Mouse (Mus musculus) lung, postnatal 25 days (tissue): ENCODE data around the gene Arl15.
A peak's percentile ranks its signal among the peaks of the same experiment; 100 is the strongest.

Source experiments
- DNase-seq: peaks from one replicate; pipeline ENCODE4 v3.0.0; 2022; ENCODE audit warnings: low spot score

Gene Arl15

GRCm38 (mm10) chr13:113990701-113991100 is 196.4 kb downstream of the Arl15 start:
- DNase-seq, result no peak

- DNase-seq, result peak; percentile 18
Observed at GRCm38 (mm10) chr13:113993066-113993465, 198.8 kb downstream of the Arl15 start.

- DNase-seq, result no peak
Observed at GRCm38 (mm10) chr13:113994586-113994985, 200.3 kb downstream of the Arl15 start.

- no peak for DNase-seq
Observed at GRCm38 (mm10) chr13:113995490-113996236, 201.4 kb downstream of the Arl15 start.

GRCm38 (mm10) chr13:113998811-113999210 is 204.5 kb downstream of the Arl15 start:
- DNase-seq, result no peak

GRCm38 (mm10) chr13:114003463-114003862 is 209.2 kb downstream of the Arl15 start:
- DNase-seq, result no peak

DNA sequence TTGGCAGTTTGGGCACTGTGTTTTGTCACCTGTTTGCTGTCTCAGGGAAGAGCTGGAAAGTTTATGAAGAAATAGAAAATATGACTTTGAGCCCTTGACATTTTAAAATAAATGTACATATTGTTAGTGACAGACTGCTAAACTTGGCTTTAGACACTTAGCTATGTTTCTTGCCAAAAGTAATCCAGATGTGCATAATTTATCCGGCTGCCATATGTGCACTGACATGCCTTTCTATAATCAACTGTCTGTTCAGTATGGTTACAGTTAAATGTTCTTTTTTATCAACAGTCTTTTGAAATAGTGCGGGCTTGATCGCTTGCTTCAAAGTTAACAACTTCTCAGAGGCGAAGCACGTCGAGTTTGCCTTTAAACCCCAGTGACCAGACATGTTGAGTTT is 209.9 kb downstream of the Arl15 start:
- no peak for DNase-seq

DNA sequence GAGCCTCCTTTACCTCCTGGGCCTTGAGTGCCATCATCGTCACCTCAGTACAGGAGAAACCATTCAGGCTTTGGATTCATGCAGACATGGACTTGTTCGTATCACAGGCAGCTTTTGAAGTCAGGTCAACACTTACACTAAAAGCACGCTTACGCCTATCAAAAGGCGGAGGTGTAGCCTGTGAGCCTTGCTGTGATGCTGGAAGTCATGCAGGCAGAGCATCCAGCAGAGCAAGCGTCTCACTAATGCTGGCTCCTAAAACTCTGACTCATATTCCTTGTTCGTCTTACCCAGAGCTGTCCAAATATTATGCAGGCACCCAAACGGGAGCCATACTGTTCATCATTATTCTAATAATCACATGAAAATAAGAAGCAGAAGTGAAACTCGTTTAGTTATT is 215.5 kb downstream of the Arl15 start:
- no peak for DNase-seq

DNA sequence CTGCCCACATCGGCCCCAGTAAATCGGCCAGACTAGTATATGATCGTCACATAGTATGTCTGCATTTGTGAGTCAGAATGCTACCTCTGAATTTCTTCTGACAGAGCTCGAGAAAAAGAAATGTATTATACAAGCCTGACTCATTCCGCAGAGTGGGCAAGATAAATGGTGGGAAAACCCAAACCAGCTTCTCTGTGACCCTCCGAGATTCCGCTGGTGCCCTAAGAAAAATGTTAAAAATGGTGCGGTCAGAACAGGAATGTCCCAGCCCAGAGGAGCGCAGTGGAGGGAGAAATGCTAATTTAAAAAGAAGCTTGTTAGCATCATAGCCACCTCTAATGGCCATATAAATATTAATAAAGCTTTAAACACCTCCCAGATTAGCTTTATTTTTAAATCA is 216.2 kb downstream of the Arl15 start:
- DNase-seq, result no peak

DNA sequence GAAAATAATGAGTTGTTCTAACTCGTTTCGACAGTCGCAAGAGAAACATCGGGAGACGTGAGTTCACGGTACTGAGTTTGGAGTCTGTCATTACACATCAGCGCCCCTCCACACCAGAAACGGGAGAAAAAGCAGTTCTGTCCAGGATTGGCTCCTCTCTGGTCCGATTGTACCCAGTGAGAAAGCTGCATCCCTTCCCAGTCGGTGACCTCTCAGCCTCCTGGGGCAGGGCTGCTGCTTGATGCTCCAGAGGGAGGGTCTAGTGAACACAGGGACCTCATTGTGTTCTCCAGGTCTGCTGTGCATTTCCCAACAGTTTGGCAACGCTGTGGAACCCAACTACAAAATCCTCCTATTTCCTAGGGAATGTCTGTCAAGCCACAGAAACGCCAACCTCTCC is 216.7 kb downstream of the Arl15 start:
- no peak for DNase-seq

DNA sequence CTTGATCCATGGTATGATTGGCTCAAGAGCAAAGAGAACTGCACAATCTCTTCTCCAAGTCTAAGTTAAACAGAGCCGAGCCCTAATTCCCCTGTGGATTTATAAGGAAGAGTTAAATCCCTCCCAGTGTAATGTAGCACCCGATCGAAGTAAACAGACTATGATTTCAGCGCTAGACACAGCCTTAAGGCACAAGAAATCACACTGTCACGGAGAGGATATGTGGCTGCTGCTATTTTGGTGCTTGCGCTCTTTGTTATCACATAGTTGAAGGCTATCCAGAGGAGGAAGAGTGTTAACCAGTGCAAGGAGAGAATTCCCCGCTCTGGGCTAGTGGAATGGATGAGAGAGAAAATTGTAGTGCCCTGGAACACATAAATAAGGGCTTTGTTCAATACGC is 223.6 kb downstream of the Arl15 start:
- no peak for DNase-seq

DNA sequence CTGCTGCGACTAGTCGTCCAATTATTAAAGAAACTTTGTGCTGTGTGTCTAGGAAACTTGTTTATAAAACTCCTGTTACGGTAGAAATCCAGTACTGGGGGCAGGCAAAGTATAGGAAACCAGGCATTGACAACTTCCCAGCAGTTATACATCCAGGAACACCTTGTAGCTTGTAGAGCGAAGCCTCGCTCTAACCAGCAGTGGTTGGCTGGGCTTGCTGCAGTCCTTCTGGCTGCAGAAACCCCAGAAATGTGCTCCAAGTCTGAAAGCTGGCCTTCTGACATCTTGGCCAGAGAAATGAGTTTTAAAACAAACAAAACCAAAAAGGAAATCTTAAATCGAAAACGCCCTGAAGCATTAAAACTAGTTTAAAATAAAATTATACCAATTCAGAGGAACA is 229.2 kb downstream of the Arl15 start:
- no peak for DNase-seq

DNA sequence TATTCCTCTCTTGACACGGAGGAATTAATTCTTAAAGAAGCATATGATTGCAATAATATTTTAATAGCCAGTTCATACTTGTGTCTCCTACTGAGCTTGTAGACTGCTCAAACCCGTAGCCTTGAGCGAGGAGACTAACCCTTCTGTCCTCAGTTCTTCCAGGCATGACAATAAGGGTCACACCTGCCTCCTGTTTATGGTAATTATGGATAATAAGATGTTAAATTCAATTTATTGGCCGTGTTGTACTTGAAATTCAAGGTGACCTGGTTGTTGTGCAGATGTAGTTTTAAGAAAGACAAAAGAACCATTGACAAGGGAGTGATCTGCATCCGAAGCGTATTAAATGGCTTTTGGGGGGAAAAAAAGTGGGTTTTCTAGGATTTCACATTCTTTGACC is 232.0 kb downstream of the Arl15 start:
- DNase-seq, result no peak

DNA sequence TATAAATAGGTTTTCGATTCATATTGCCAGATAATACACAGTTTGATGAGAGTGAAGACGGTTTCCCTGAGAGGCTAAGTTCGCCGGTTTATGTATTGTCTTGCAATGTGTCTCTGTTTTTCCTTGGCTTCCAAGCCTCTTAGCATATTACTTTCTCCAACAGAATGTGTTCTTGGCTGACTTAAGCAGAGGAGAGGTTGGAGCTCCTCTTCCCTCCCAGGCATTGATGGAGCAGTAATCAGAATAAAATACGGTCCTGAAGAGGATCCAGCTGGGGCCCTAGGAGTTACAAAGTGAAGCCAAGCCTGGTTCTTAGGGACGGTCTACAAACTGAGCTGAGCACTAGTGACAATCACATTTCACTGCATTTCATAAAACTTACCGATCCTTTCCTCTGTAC is 232.4 kb downstream of the Arl15 start:
- DNase-seq, result no peak

DNA sequence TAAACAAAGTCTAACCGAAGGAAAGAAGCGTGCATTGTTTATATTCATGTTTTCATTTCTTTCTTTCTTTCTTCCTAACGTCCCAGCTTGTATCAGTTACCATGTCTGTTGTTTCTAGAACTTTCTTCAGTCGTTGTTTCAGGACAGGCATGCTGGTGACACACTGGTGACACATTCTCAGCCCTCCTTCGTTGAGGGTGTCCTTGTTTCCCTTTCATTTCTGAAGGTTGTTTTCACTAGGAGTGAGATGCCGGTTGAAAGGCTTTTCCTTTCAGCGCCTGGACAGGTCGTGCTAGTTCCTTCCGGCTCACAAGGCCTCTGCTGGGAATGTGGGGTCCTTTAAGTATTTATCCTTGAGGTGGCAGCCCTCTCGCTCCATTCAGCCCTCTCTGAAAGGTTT is 253.8 kb downstream of the Arl15 start:
- no peak for DNase-seq

DNA sequence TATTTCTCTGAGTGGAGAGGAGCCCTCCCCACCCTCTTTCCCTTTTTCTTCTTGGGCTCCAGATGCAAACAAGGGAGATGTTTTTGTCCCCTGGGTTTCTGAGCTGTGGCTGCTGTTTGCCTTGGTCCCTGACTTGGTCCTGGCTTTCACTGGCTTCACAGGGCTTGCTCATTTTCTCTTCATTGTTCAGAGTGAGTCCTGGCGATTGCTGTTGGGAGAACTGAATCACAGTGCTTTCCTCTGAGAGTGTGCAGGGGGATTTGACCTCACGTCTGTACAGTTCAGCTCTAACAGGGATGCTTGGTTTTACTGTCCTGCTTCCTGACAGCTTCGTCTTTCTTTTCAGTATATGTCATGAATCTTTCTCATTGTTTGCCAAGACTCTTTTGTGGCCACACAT is 254.4 kb downstream of the Arl15 start:
- no peak for DNase-seq

DNA sequence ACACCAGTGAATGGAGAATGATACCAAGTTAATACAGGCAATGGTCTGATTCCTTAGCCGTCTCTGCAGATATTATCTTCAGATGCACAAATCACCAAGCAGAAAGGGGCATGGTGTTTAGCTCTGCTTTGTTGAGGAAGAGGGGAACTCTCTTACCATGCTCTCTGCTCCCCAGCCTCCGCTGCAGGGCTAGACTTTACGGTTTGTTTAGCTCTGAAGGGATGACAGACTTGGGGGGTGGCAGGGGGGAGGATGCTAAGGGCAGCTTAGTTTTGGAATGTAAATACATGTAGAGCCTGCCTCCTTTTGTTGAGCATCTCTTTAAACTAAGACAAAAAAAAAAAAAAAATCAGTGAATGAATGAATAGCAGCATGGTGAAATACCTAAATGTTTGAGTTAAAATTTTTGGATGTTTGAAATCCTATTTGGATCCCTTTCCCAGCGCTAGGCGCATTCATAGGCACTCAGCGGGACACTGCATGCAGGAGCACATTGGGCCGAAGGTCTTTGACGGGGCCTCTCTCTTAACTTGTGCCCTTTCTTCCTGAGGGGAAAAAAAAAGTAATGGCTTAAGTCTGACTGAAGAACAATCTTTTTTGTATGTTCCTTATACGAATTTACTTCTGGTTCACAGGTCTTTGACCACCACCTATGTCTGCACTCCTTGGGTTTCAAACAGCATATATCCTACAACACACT is 257.0 kb downstream of the Arl15 start:
- DNase-seq, result no peak

- no peak for DNase-seq
Observed at GRCm38 (mm10) chr13:114052426-114053205, 258.3 kb downstream of the Arl15 start.

DNA sequence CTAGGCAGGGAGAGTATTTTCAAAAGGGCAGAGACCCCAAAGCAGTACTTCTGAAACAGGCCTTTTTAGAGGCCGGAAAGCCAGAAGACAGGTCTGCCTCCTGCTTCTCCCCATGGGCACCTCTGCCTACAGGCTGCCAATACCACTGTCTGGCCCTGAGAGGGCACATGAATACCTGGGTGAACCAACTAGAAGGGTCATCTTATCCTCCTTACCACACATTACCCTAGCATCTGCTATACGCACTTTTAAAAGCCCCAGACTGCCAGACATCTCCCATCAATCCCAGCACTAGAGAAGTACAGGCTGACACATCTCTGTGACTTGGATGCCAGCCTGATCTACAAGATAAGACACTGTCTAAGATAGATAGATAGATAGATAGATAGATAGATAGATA is 259.0 kb downstream of the Arl15 start:
- no peak for DNase-seq

DNA sequence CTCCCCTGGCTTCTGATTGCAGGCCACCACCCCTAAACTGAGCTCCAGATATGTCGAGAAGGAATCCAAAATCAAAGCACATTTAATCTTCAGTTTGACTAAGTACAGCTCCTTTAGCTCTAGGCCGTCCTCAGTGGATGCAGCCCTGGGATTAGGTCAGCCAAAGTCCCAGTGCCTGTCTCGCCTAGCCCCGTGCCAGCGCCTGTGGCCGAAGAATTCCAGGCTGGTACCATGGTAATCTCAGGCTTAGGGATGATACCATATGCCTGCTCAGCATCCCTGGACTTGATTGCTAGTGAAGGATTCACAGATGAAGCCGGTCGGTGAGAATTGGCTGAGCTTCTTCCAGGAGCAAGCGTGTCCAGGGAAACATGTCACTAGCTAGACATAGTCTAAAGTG is 261.4 kb downstream of the Arl15 start:
- DNase-seq, result no peak

DNA sequence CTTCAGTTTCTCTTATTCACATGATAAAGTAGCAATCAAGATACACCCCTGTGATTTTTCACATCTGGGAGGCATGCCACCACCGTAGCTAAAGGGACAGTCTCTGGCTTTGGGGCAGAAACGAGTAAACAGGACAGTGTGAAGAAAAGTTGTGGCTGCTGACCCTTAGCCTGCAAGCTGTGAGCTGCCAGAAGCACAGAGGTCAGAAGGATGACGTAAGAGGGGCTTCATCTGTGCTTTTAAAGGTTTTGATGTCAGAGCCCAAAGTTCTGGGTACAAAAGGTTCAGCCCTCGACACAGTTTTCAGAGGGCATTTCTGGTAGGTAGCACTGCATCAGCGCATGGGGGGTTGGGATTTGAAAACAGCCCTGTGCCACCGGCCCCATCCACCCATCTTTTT is 266.0 kb downstream of the Arl15 start:
- no peak for DNase-seq

- DNase-seq, result no peak
Observed at GRCm38 (mm10) chr13:114061234-114061633, 266.9 kb downstream of the Arl15 start.

- no peak for DNase-seq
Observed at GRCm38 (mm10) chr13:114064069-114064468, 269.8 kb downstream of the Arl15 start.
